Mouse (Mus musculus): ENCODE results near the gene Clps.

DNA sequence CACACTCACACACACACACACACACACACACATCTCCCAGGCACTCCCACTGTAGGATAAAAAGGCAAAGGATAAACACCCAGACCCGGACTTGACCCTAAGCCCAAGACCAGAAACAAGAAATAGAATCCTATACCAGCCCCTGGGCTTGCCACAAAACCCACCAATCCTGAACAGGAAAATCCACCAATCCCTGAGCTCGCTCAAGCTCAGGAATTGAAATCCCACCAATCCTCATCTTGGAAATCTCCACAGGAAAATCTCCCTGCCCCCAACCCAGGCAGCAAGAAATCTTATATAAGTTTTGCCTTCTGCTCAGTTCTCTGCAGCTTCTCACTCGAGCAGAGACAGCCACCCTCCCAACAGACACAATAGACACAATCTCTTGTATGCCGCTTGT lies 31.4 kb downstream of the Clps start:
- TF ChIP-seq POLR2A (IDR thresholded peaks at IDR 0.05; ENCODE audit: extremely low read depth, insufficient read depth, low read length), result no peak
- no peak for TF ChIP-seq CTCF (IDR thresholded peaks at IDR 0.05; ENCODE audit: extremely low read depth, insufficient read depth, low read length)

Measured in cortical plate, adult 2 months (tissue).